ENCODE assay signal across 7 mouse cellular contexts in the genomic region with DNA sequence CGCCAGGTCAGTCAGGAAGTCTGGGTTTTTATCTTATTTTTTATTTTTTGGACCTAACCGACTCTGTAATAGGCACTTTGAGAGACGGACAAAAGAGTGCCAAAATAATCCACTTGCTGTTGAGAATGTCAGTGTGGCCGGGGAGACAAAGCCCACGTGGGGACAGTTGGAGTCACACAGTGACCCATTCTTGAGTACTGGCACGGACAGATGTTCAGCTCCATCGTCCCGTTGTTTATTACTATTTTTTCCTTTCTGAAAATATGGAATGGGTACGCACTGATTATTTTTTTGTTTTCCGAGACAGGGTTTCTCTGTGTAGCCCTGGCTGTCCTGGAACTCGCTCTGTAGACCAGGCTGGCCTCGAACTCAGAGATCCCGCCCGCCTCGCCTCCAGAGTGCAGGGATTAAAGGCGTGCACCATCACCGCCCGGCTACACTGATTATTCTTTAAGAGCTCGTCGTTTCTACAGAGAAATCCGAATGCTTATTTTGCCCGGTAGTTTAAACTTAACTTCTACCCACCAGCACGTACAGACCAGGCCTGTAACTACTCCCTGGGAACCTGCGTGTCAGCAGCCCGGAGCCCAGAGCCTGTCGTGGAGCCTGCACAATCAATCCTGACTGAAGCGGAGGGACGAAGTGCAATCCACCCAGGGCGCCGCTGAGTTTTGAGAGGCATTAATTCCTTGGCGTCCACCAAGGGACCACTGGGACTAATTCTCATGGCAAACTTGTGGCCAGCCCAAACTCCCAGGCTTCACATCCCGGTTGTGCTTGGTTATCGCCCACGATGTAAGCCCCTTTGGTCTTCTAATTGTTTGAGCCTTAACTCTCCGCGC. TPM values are rescaled to one million over a fixed set of nuclear protein-coding genes. Genes with fewer than 3 reads are reported as not detected.
A peak's percentile ranks its signal among the peaks of the same experiment; 100 is the strongest.
DNase-seq lines count a peak whose midpoint lies in the region; ATAC-seq lines count a peak whose summit lies in the region.

No protein-coding gene starts in this region.

- intact Hi-C loops in left cerebral cortex, postnatal 25 days (cut with DNase I), result loop anchor here (1.0 to 2.0 kb wide), 3 partner anchors 16 to 124 kb away; a partner anchor contains a TSS

- peak; percentile 15 to 64 for DNase-seq in spleen, postnatal 4 days (ENCODE audit: low spot score in 2 of 2)
- DNase-seq in spleen, postnatal 36 days (ENCODE audit: low spot score in 2 of 2), result no peak
- DNase-seq in cerebellum, adult 9-10 months, result peak; percentile 9
- no peak for DNase-seq in left cerebral cortex, postnatal 25 days (ENCODE audit: low spot score in 2 of 2)

- H3K9ac ChIP-seq in forebrain, embryonic 16.5 days (replicated peaks; ENCODE audit: low read depth, low read length), result peak overlapping the region; percentile 91
- peak overlapping the region; percentile 92 for H3K9ac ChIP-seq in limb, embryonic 12.5 days (replicated peaks)

- 2% methylated on average over 36 of the region's 36 CpGs for WGBS in forebrain, embryonic 16.5 days
- WGBS in limb, embryonic 12.5 days, result 1% methylated on average over 36 of the region's 36 CpGs

- peaks cover 30% of the 10 kb centered on the region for H3K4me1 ChIP-seq in forebrain, embryonic 16.5 days (replicated peaks; ENCODE audit: control insufficient read depth, insufficient read depth, low read length)
- H3K4me1 ChIP-seq in limb, embryonic 12.5 days (replicated peaks), result peaks cover 25% of the 10 kb centered on the region

- peak overlapping the region; percentile 95 for H3K4me3 ChIP-seq in forebrain, embryonic 16.5 days (replicated peaks; ENCODE audit: low read length)
- H3K4me3 ChIP-seq in limb, embryonic 12.5 days (replicated peaks), result peak overlapping the region; percentile 74

- peak overlapping the region; percentile 90 for H3K27ac ChIP-seq in forebrain, embryonic 16.5 days (ENCODE audit: low read length)
- peak overlapping the region; percentile 92 for H3K27ac ChIP-seq in limb, embryonic 12.5 days

- H3K36me3 ChIP-seq in forebrain, embryonic 16.5 days (ENCODE audit: control insufficient read depth, insufficient read depth), result peaks cover 5% of the 10 kb centered on the region; the same call in 1 of the 2 replicates
- H3K36me3 ChIP-seq in limb, embryonic 12.5 days, result peaks cover 18% of the 10 kb centered on the region

- no peaks in the 10 kb centered on the region for H3K27me3 ChIP-seq in forebrain, embryonic 16.5 days (replicated peaks; ENCODE audit: control insufficient read depth, insufficient read depth, low read length)
- no peaks in the 10 kb centered on the region for H3K27me3 ChIP-seq in limb, embryonic 12.5 days

- peak overlapping the region; percentile 84 for H3K4me2 ChIP-seq in forebrain, embryonic 16.5 days (ENCODE audit: low read length)
- peak overlapping the region; percentile 82 for H3K4me2 ChIP-seq in limb, embryonic 12.5 days

- no peak; the same call in 1 of the 2 replicates for ATAC-seq in forebrain, embryonic 16.5 days
- no peak for ATAC-seq in limb, embryonic 12.5 days (ENCODE audit: insufficient number of reproducible peaks, insufficient read depth, low FRiP score, low TSS enrichment, low read depth)
- ATAC-seq in monocyte, adult 5-6 weeks (replicated peaks; ENCODE audit: insufficient number of reproducible peaks, low FRiP score, low TSS enrichment, poor library complexity, severe bottlenecking), result peak; percentile 2; the same call in 1 of the 2 replicates

- H3K9me3 ChIP-seq in forebrain, embryonic 16.5 days (ENCODE audit: control insufficient read depth, low read length), result no peaks in the 10 kb centered on the region
- H3K9me3 ChIP-seq in limb, embryonic 12.5 days, result no peaks in the 10 kb centered on the region

RNA-seq across cellular contexts. Expression of a gene that starts 0.8 kb away (rescaled TPM):
- 49.5 and 51.0 TPM in 2 replicates for polyA plus RNA-seq in forebrain, embryonic 16.5 days (2015; fragmentation: Nextera tagmentation; extraction: Ambion mirVana)
- polyA plus RNA-seq in limb, embryonic 12.5 days (2016; fragmentation: Nextera tagmentation; extraction: Ambion mirVana), result 80.2 and 84.7 TPM in 2 replicates
- total RNA-seq in monocyte, adult 5-6 weeks (2017), result 27.4 to 32.4 TPM (median 29.0 TPM) in 3 replicates
- 10 to 100 TPM; 38.3 to 41.9 TPM for total RNA-seq in left cerebral cortex, postnatal 25 days (2021)

RNA-seq across cellular contexts. Expression of a gene that starts 0.8 kb away (rescaled TPM):
- polyA plus RNA-seq in forebrain, embryonic 16.5 days (2015; fragmentation: Nextera tagmentation; extraction: Ambion mirVana), result 155 and 158 TPM in 2 replicates
- 174 and 179 TPM in 2 replicates for polyA plus RNA-seq in limb, embryonic 12.5 days (2016; fragmentation: Nextera tagmentation; extraction: Ambion mirVana)
- 121 to 168 TPM (median 162 TPM) in 3 replicates for total RNA-seq in monocyte, adult 5-6 weeks (2017)
- 10 to 100 TPM; 76.1 to 79.3 TPM for total RNA-seq in left cerebral cortex, postnatal 25 days (2021)

Comparison
In these comparisons a context has a peak if more than half of its experiments do, and no peak if none do; other contexts are left out.
1. DNase-seq: peak in spleen, postnatal 4 days (2 of 2) and cerebellum, adult 9-10 months (single experiment); none in spleen, postnatal 36 days (0 of 2) and left cerebral cortex, postnatal 25 days (0 of 2).